Mouse (Mus musculus) regulatory T cell (primary cell): Measurements from ENCODE around the gene Pld6.

Source experiments
- in situ Hi-C: fragments of 300-600 bp; cut with MboI, MseI; formaldehyde crosslinking; loops from one replicate; pipeline ENCODE4 v1.15.1; 2025; ENCODE audit warnings: high pct_unique_total_duplicates

Gene Pld6

DNA sequence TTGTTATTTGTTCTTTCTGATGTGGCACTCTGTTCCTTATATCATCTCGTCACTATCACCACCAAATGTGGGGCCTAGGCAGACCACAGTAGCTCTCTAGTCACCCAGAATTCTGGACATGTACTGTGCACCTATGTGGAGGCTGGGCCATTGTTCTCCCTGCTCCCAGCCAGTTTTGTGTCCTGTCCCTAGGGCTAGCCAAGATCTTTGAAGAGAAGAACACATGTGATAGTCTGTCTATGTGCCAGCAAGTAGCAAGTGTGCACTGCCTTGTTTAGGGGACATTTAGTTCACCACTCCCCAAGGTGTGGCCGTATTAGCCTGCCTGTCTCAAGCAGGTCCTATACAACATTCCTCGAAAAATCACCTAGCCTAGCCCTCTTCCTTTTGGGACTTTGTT, 38.4 kb downstream of the Pld6 start:
- in situ Hi-C loops = no loop called here

DNA sequence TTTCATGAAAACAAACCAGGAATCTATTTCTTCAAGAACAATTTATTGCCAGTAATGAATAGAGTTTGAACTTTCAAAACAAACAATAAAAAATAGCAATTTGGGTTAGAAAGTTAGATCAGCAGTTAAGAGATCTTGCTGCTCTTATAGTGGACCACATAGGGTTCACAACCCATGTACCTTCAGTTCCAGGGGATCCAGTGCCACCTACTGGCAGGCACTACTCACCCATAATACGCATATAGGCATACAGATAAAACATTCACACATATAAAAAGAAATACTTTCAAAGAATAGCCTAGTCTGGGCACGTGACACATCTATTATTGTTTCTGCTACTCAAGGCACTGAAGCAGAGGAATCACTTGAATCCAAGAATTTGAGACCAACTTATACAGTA, 40.8 kb downstream of the Pld6 start:
- in situ Hi-C loops = no loop called here

DNA sequence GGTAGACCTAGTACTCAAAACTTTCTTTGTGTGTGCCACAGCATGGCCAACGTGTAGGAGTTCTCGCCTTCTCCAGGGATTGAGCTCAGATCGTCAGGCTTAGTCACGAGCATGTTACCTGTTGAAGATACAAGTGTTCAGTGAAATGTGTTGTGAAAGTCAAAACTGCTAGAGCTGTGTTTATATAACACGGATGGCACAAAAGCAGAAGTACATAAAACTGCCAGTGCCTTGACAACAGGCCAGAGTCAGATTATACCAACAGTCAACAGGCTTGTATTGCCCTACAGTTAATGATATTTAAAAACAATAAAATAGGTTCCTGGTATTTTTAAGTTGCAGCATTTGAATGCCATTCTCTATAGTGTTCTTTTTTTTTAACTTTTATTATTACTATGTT, 41.6 kb downstream of the Pld6 start:
- in situ Hi-C loops = no loop called here

DNA sequence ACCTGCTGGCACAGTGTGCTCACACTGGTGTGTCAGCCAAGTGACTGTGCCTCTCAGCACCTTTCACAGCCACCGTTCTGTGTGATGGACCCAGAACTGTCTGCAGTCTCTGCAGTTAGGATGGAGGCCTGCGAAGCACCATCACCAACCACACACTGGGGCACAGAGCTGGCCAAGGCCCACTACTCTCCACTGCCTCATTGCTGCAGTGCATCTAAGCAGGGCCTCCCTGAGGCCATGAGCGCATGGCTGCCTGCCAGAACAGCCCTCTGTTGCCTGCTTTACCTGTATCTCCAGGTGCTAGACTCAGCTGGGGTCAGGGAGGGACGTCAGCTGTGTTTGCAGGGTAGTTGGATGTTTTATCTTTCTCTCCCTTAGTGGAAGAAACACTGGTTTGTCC, 43.1 kb downstream of the Pld6 start:
- in situ Hi-C loops = no loop called here

DNA sequence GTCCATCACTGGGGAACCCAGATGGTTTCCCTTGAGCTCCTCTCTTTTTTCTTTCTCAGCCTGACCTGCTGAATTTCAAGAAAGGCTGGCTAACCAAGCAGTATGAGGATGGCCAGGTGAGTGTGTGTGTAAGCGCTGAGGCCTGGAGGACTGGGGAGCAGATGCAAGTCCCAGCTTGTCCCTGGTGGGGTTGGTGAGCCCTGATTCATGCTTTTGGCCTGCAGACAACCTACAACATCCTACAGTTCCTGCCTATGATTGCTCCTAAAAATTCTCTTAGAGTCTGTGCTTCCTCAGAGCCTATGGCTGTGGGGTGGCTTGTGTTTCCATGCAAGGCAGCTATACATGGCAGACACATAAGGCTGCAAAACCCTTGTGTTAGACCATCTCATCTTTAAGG, 43.7 kb downstream of the Pld6 start:
- in situ Hi-C loops = no loop called here

DNA sequence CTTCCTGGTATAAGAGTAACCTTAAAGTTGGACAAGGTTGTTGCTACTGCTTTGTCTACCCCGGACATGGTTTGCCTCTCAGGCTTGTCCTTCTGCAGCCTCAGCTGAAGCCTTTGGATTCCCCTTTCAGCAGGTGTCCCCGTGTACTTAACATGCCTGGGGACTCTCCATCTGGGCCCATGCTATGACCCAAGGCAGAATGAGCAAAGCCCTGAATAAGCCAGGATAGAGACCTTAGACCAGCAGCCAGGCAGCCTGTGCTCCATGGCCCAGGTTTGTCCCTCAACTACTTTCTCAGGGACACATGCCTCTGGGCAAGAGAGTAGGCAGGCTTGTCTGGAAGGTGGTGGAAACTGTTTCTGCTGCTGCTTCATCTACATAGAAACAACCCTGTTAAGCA, 44.1 kb downstream of the Pld6 start:
- in situ Hi-C loops = no loop called here

DNA sequence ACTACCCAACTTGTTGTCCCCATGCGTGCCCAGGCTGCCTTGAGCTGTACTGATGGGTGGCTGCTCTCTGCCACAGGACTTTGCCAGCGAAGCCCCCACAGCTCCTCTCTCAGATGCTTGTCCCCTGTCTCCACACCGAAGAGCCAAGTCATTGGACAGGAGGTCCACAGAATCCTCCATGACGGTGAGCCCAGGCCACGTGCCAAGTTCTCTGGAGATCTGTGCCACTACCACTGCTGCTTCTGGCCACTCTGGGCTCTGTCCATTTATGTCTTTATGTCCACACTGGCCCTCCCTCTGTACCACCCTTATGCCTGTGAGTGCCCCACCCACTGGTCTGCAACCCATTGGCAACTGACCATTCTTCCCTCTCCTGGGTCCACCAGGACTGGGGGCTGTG, 45.5 kb downstream of the Pld6 start:
- in situ Hi-C loops = no loop called here

DNA sequence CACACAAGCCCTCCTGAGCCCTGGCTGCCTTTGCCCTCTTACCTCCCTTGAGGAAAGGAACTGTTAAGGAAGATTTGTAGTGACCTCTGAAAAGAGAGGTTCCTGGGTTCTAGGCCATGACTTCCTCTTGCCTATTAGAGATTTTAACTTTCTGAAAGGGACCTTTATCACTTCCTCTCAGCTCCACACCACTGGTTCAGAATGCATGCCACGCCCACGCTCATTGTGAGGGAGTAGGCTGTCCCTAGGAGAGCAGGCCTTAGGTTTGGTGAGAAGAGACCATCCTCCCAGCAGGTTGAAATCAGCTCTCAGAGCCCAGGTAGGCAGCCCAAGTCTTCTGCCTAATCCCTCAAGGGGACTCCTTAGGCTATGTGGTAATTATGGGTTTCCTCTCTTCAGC, 47.4 kb downstream of the Pld6 start:
- in situ Hi-C loops = loop anchor here (5.0 kb wide), 1 partner anchor 118 kb away; no protein-coding TSS in a partner anchor

DNA sequence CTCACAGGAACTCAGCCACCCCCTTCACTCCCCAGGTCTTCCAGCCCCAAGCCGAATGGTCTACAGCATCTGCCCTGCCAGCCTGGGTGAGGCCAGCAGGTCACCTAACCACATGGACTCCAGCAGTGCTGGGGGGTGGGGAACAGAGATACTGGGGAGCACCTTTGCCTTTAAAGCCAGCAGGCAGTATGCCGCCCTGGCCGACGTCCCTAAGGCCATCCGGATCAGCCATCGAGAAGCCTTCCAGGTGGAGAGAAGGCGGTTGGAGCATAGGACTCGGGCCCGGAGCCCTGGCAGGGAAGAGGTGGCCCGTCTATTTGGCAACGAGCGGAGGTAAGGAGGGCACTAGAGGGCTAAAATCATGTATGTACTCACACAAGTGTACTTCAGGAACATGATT, 50.2 kb downstream of the Pld6 start:
- in situ Hi-C loops = loop anchor here (5.0 kb wide), 1 partner anchor 115 kb away; no protein-coding TSS in a partner anchor

DNA sequence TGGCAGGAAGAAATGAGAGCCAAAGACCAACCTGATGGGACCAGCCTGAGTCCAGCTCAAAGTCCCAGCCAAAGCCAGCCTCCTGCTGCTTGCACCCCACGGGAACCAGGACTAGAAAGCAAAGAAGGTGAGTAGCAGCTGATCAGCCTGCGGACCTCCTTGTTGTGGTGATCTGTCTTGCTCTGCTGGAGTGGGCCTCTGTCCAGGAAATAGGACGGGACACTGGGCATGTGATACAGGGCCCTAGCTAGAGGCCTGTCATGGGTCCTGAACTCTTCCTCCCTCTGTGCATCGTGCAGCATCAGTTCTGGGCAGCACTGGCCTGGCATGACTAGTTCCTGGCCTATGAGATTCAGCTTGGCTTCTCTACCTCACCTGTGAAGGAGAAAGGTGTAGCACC, 51.5 kb downstream of the Pld6 start:
- in situ Hi-C loops = loop anchor here (5.0 kb wide), 1 partner anchor 114 kb away; no protein-coding TSS in a partner anchor

DNA sequence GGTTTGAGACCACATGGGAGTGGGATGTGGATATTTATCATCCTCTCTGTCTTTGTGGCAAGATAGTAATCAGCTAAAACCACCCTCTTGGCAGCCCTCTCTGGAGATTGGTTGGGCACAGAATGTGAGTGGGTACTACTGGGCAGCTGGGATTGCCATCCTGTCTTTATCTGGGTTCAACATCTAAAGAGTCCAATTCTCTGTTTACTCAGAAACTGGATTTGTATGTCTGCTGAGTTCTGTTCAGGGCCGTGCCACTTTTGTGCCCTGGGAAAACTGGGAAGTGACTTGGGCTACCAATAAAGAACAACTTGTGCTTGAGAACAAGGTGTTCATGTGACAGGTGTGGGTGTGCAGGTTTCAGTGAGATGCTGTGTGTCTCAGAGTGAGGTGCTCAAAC, 53.1 kb downstream of the Pld6 start:
- in situ Hi-C loops = no loop called here
